Mouse (Mus musculus) hindbrain, embryonic 14.5 days (tissue): ENCODE results near the gene Olfr486. TPM values are rescaled to one million over a fixed set of nuclear protein-coding genes. Genes with fewer than 3 reads are reported as not detected.
"Not testable (repeated sequence)": the region's sequence is repeated elsewhere in the genome, so short reads cannot be mapped to it uniquely, and the experiment has no call there.

Experiments
- ATAC-seq: fragments of 200-750 bp; cut with Nextera tagmentation; 2 replicates; pipeline ENCODE4 v1.8.0; 2017; ENCODE audit warnings: moderate number of reproducible peaks, mild to moderate bottlenecking, moderate TSS enrichment, moderate library complexity; ENCODE audit not compliant: low FRiP score
- DNase-seq: peaks from one replicate; pipeline ENCODE4 v3.0.0-alpha.2; 2015; ENCODE audit warnings: low spot score
- H3K27ac ChIP-seq: fragments of 300-500 bp; sonication (generic); 2 replicates; pipeline ENCODE4 v1.5.1; 2014; ENCODE audit warnings: mild to moderate bottlenecking, moderate library complexity
- H3K27me3 ChIP-seq: fragments of 300-500 bp; sonication (generic); 2 replicates; pipeline ENCODE4 v1.6.1; 2014; ENCODE audit warnings: mild to moderate bottlenecking, low read length, mixed read lengths; ENCODE audit not compliant: control insufficient read depth, insufficient read depth
- H3K36me3 ChIP-seq: fragments of 300-500 bp; sonication (generic); replicated peaks from 2 replicates; pipeline ENCODE4 v1.6.1; 2014; ENCODE audit not compliant: control insufficient read depth, insufficient read depth
- H3K4me1 ChIP-seq: fragments of 300-500 bp; sonication (generic); replicated peaks from 2 replicates; pipeline ENCODE4 v1.6.1; 2014; ENCODE audit warnings: antibody characterized with exemption, low read length, mixed read lengths; ENCODE audit not compliant: control insufficient read depth, insufficient read depth
- H3K4me2 ChIP-seq: fragments of 300-500 bp; sonication (generic); replicated peaks from 2 replicates; pipeline ENCODE4 v1.6.1; 2014; ENCODE audit warnings: mild to moderate bottlenecking, moderate library complexity
- H3K4me3 ChIP-seq: fragments of 300-500 bp; sonication (generic); replicated peaks from 2 replicates; pipeline ENCODE4 v1.5.1; 2014; ENCODE audit warnings: mild to moderate bottlenecking, low read length
- H3K9ac ChIP-seq: fragments of 300-500 bp; sonication (generic); 2 replicates; pipeline ENCODE4 v1.6.1; 2014
- H3K9me3 ChIP-seq: fragments of 300-500 bp; sonication (generic); 2 replicates; pipeline ENCODE4 v1.6.1; 2016; ENCODE audit warnings: low read length; ENCODE audit not compliant: control insufficient read depth
- WGBS: fragments of 180-500 bp; shearing (Covaris S2); extraction: QIAGEN DNeasy Blood & Tissue Kit; methylation state at CpG from one replicate; pipeline ENCODE4 v1.1.7; 2014; 5-methylcytosine and 5-hydroxymethylcytosine counted together
- polyA plus RNA-seq: library from polyadenylated mRNA; unstranded; fragments of >200 nt; fragmentation: Nextera tagmentation; extraction: Ambion mirVana; gene quantifications from 2 replicates; pipeline ENCODE4 v1.2.1, GENCODE M21; 2014

Gene Olfr486
- not detected in 2 replicates for polyA plus RNA-seq

DNA sequence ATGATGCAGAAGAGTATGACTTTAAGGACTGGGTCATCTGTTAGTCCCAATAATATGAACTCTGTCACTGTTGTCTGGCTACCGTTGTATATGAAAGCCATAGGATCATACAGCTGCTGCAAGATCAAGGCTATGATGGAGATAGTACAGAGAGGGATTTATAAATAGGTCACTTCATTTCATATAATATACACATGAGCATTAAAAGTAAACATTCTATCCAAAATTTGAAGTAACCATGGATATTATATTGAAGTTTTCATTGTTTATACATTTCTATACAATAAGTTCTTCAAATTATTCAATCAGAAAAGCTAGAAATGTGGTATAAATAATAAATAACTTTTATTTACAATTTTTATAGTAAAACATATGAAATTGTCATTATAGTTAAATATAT is at the start of gene Olfr486:
Gene Olfr486, minus strand, starts transcription at position 101 of the 400 bp plus-strand sequence.
- H3K4me3 ChIP-seq, H3K27ac ChIP-seq, DNase-seq, H3K4me2 ChIP-seq, H3K4me1 ChIP-seq, H3K9ac ChIP-seq, H3K9me3 ChIP-seq, H3K36me3 ChIP-seq, H3K27me3 ChIP-seq, ATAC-seq: not testable (repeated sequence)
- 92% methylated on average over 1 of the region's 1 CpGs for WGBS

DNA sequence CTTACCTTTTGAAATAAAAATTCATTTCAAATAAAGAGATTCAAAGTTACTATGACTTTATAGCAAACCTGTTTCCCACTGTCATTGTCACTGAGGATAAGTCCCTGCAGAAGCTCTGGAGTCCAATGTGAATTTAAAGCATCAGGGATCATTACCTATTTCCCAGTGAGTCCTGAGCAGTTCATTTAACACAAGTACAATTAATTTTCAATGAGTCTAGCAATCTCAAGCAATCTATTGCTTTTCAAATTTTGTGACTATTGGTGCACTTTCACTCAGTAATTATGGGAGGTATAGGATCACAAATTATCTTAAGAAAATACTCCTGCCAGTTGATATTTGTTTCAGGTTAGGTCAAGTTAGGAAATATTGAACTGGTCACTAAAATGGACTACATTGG is 42.0 kb upstream of the Olfr486 start, which contains the start of gene Olfr487:
Gene Olfr487, minus strand, starts transcription at position 101 of the 400 bp plus-strand sequence.
- H3K36me3 ChIP-seq, H3K27me3 ChIP-seq, ATAC-seq, H3K9ac ChIP-seq, H3K4me3 ChIP-seq, H3K27ac ChIP-seq, H3K4me2 ChIP-seq, H3K4me1 ChIP-seq, DNase-seq, H3K9me3 ChIP-seq: not testable (repeated sequence)

DNA sequence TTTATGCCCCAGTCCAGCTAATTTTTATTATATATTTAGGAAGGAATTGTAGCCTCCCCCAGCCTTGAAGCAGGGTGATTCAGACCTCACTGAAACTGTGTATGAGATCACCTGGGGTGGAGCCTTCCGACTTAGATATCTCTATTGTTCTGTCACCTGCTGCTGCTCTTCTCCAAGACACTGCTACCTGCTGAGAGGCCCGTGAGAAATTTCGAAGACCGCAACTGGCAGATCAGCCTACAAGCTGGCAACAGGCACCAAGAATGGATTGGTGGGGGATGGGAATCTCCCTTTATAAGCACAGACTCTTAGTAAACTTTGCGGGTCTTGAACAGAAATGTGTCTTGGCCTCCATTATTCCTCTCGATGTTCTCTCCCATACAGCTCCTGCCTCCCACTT is 24.4 kb upstream of the Olfr486 start:
- Histone ChIP-seq H3K27me3 (no peaks in the 10 kb centered on the region), H3K27ac (no peak overlapping the region), H3K9me3 (no peaks in the 10 kb centered on the region), H3K4me1 (no peaks in the 10 kb centered on the region), H3K4me2 (no peak overlapping the region), H3K36me3 (no peaks in the 10 kb centered on the region), H3K4me3 (no peak overlapping the region), H3K9ac (no peak overlapping the region)
- ATAC-seq (no peak), DNase-seq (no peak)
- WGBS, result 47% methylated on average over 6 of the region's 6 CpGs

DNA sequence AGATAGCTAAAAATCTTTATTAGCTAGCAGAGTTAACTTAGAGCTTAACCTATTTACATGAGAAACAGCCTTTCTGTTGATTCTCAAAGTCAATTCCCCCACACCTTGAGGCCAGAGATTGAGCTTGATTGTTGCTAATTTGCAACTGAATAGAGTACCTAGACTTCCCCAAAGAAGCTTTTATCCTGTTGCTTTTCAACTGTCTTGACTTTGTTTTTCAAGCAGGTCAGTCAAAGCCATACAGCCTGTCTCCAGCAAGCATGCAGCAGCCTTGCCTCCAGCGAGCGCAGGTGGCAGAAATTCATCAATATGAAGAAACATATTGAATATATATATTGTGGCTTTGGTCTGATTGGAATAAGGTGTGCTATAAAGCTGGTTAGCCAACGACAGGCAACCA is 23.8 kb upstream of the Olfr486 start:
- H3K27ac ChIP-seq, H3K36me3 ChIP-seq, H3K4me1 ChIP-seq, H3K4me2 ChIP-seq, H3K4me3 ChIP-seq, H3K9me3 ChIP-seq, DNase-seq, ATAC-seq, H3K9ac ChIP-seq, H3K27me3 ChIP-seq: not testable (repeated sequence)
- 56% methylated on average over 3 of the region's 3 CpGs for WGBS

DNA sequence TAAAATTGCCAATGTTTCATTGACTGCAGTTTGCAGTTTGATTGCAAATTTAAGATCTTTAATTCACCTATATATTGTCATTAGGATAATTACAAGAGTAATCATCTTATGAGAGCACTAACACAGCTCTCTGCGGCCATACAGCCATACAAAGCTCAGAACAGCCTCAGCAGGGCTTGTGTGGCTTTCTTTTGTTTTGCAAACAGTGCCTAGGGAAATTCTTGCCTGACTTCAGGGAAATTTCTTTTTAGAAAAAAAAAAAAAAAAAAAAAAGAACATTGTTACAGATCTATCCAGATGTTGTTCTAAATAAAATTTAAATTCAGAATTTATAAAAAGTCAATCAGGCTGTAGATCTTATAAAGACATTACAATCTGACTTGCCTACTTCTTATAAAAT is 20.2 kb upstream of the Olfr486 start:
- not testable (repeated sequence) for H3K36me3 ChIP-seq, H3K9ac ChIP-seq, H3K27me3 ChIP-seq, H3K4me3 ChIP-seq, H3K9me3 ChIP-seq, H3K27ac ChIP-seq, H3K4me1 ChIP-seq, H3K4me2 ChIP-seq, DNase-seq, ATAC-seq
- 30% methylated on average over 1 of the region's 1 CpGs for WGBS

DNA sequence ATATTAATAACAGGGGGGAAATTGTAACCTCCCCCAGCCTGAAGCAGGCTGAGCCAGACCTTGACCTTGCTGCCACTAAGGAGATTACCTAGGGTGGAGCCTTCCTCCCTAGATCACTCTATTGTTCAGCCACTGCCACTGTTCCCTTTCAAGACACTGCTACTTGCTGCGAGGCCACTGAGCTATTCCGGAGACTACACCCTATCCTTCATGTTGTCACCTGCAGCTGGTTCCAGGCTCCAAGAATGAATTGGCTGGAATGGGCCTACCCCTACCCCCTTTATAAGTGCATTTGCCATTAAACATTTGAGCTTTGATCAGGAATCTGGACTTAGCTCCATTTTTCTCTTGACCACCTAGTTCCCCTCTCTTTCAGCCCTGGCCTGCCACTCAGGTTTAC is 18.7 kb upstream of the Olfr486 start:
- not testable (repeated sequence) for H3K9me3 ChIP-seq, H3K4me3 ChIP-seq, ATAC-seq, H3K9ac ChIP-seq, DNase-seq, H3K27me3 ChIP-seq, H3K36me3 ChIP-seq, H3K27ac ChIP-seq, H3K4me1 ChIP-seq, H3K4me2 ChIP-seq
- 26% methylated on average over 2 of the region's 2 CpGs for WGBS

DNA sequence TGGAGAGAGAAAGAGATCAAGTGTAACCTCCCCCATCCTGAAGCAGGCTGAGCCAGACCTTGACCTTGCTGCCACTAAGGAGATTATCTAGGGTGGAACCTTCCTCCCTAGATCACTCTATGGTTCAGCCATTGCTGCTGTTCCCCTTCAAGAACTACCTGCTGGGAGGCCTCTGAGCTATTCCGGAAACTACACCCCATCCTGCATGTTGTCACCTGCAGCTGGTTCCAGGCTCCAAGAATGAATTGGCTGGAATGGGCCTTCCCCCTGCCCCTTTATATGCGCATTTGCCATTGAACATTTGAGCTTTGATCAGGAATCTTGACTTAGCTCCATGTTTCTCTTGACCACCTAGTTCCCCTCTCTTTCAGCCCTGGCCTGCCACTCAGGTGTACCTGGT is 12.7 kb upstream of the Olfr486 start:
- H3K4me2 ChIP-seq, DNase-seq, H3K4me3 ChIP-seq, H3K27ac ChIP-seq, ATAC-seq, H3K4me1 ChIP-seq, H3K36me3 ChIP-seq, H3K27me3 ChIP-seq, H3K9ac ChIP-seq, H3K9me3 ChIP-seq: not testable (repeated sequence)
- WGBS, result 84% methylated on average over 2 of the region's 2 CpGs

DNA sequence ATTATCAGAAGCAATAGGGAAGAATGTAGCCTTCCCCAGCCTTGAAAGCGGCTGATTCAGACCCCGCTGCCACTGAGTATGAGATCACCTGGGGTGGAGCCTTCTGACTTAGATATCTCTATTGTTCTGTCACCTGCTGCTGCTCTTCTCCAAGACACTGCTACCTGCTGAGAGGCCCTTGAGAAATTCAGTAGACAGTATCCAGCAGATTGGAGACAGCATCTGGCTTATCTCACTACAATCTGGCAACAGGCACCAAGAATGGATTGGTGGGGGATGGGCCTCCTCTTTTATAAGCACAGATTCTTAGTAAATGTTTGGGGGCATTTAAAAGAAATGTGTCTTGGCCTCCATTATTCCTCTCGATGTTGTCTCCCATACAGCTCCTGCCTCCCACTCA is 11.9 kb upstream of the Olfr486 start:
- H3K9ac ChIP-seq, H3K9me3 ChIP-seq, DNase-seq, ATAC-seq, H3K4me1 ChIP-seq, H3K27ac ChIP-seq, H3K4me2 ChIP-seq, H3K36me3 ChIP-seq, H3K27me3 ChIP-seq, H3K4me3 ChIP-seq: not testable (repeated sequence)
- 81% methylated on average over 3 of the region's 3 CpGs for WGBS

DNA sequence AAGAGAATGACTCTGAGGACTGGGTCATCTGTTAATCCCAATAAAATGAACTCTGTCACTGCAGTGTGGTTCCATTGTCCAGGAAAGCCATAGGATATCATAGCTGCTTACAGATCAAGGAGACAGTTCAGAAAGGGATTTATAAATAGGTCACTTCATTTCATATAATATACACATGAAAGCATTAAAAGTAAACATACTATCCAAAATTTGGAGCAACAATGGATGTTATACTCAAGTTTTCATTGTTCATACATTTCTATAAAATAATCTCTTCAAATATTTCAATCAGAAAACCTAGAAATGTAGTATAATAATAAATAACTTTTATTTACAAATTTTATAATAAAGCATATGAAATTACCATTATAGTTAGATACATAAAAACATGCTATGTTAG is 12.8 kb downstream of the Olfr486 start, which contains the start of gene Olfr485:
Gene Olfr485, minus strand, starts transcription at position 101 of the 400 bp plus-strand sequence.
- Histone ChIP-seq H3K27ac (no peak within 1 kb of the TSS), H3K27me3 (no peaks in the 10 kb centered on the region), H3K36me3 (no peaks in the 10 kb centered on the region), H3K9me3 (no peaks in the 10 kb centered on the region), H3K4me3 (no peak within 1 kb of the TSS), H3K9ac (no peak within 1 kb of the TSS), H3K4me2 (no peak within 1 kb of the TSS), H3K4me1 (no peaks in the 10 kb centered on the region)
- DNase-seq, result no peak
- no peak for ATAC-seq

DNA sequence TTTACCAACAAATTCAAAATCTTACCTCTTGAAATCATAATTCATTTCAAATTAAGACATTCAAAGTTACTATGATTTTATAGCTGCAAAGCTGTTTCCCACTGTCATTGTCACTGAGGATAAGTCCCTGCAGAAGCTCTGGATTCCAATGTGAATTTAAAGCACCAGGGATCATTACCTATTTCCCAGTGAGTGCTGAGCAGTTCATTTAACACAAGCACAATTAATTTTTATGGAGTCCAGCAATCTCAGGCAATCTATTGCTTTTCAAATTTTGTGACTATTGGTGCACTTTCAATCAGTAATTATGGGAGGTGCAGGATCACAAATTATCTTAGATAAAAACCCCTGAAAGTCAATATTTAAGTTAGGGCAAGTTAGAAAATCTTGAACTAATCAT is 45.2 kb downstream of the Olfr486 start, which contains the start of gene Olfr484:
Gene Olfr484, minus strand, starts transcription at position 101 of the 400 bp plus-strand sequence.
- Histone ChIP-seq H3K4me3 (no peak within 1 kb of the TSS), H3K9ac (no peak within 1 kb of the TSS)

More for the DNA sequence above, 45.2 kb downstream of the Olfr486 start, which contains the start of gene Olfr484:
- no peak for ATAC-seq
- H3K4me2 ChIP-seq, result no peak within 1 kb of the TSS
- no peaks in the 10 kb centered on the region for H3K9me3 ChIP-seq
- no peak within 1 kb of the TSS for H3K27ac ChIP-seq
- no peaks in the 10 kb centered on the region for H3K36me3 ChIP-seq
- no peak for DNase-seq
- no peaks in the 10 kb centered on the region for H3K4me1 ChIP-seq
- no peaks in the 10 kb centered on the region for H3K27me3 ChIP-seq
